Mouse (Mus musculus) megakaryocyte, embryonic 14.5 days (primary cell): ENCODE results near the gene Magi2. TPM values are rescaled to one million over a fixed set of nuclear protein-coding genes. Genes with fewer than 3 reads are reported as not detected.
"Not testable (repeated sequence)": the region's sequence is repeated elsewhere in the genome, so short reads cannot be mapped to it uniquely, and the experiment has no call there.

Experiments used
- H3K27me3 ChIP-seq: replicated peaks from 2 replicates; pipeline ENCODE3; 2012; ENCODE audit warnings: inconsistent platforms
- H3K36me3 ChIP-seq: replicated peaks from 2 replicates; pipeline ENCODE3; 2012; ENCODE audit warnings: low read length, inconsistent platforms, mixed read lengths
- H3K4me1 ChIP-seq: 2 replicates; pipeline ENCODE4 v1.6.1; 2012; ENCODE audit warnings: inconsistent platforms
- H3K4me3 ChIP-seq: replicated peaks from 2 replicates; pipeline ENCODE3; 2012; ENCODE audit warnings: moderate library complexity, mild to moderate bottlenecking, inconsistent platforms
- H3K9me3 ChIP-seq: 2 replicates; pipeline ENCODE4 v1.6.1; 2012; ENCODE audit warnings: inconsistent platforms
- FLI1 ChIP-seq: IDR thresholded peaks from 2 replicates; pipeline ENCODE4 v1.6.1; 2012; ENCODE audit warnings: low read length, inconsistent platforms, mixed read lengths
- GATA1 ChIP-seq: IDR thresholded peaks from 3 replicates; pipeline ENCODE4 v1.6.1; 2012; ENCODE audit warnings: mixed read lengths, low read length, inconsistent platforms, borderline replicate concordance
- polyA plus RNA-seq: library from polyadenylated mRNA; stranded (reverse); fragments of >175 nt; gene quantifications from 2 replicates; pipeline ENCODE4 v1.2.3, GENCODE M21; 2012; ENCODE audit warnings: low replicate concordance; ENCODE audit not compliant: insufficient read depth

Gene Magi2
- polyA plus RNA-seq, 1 experiment = 0.02 TPM

- Histone ChIP-seq H3K9me3 (peaks cover 7% of the 10 kb centered on the region; the same call in 1 of the 2 replicates), H3K27me3 (peaks cover 1% of the 10 kb centered on the region), H3K36me3 (no peaks in the 10 kb centered on the region), H3K4me1 (no peaks in the 10 kb centered on the region), H3K4me3 (no peak overlapping the region)
- TF ChIP-seq GATA1 (no peak), FLI1 (no peak)
Observed at GRCm38 (mm10) chr5:20720201-20720900, 1493.5 kb downstream of the Magi2 start.

- not testable (repeated sequence) for H3K4me3 ChIP-seq, H3K9me3 ChIP-seq, H3K4me1 ChIP-seq, H3K27me3 ChIP-seq, H3K36me3 ChIP-seq
Observed at GRCm38 (mm10) chr5:20723226-20723625, 1496.4 kb downstream of the Magi2 start.

- H3K36me3 ChIP-seq = no peaks in the 10 kb centered on the region
- no peak for TF ChIP-seq FLI1
- no peak for TF ChIP-seq GATA1
Observed at GRCm38 (mm10) chr5:20738795-20739194, 1512.0 kb downstream of the Magi2 start.

GRCm38 (mm10) chr5:20741193-20741592 lies 1514.4 kb downstream of the Magi2 start:
- H3K27me3 ChIP-seq = peaks cover 3% of the 10 kb centered on the region

More at GRCm38 (mm10) chr5:20738795-20739194, 1512.0 kb downstream of the Magi2 start:
- Histone ChIP-seq H3K27me3 (peaks cover 1% of the 10 kb centered on the region), H3K4me1 (no peaks in the 10 kb centered on the region), H3K9me3 (no peaks in the 10 kb centered on the region), H3K4me3 (peak overlapping the region; percentile 62)

GRCm38 (mm10) chr5:20741936-20742335 lies 1515.1 kb downstream of the Magi2 start:
- no peaks in the 10 kb centered on the region for H3K9me3 ChIP-seq
- no peak for TF ChIP-seq FLI1
- TF ChIP-seq GATA1 = no peak

More at GRCm38 (mm10) chr5:20741193-20741592, 1514.4 kb downstream of the Magi2 start:
- no peak overlapping the region for H3K4me3 ChIP-seq
- TF ChIP-seq GATA1 (no peak), FLI1 (no peak)
- H3K4me1 ChIP-seq = no peaks in the 10 kb centered on the region
- H3K36me3 ChIP-seq = no peaks in the 10 kb centered on the region
- no peaks in the 10 kb centered on the region for H3K9me3 ChIP-seq

GRCm38 (mm10) chr5:20748142-20748541 lies 1521.3 kb downstream of the Magi2 start:
- Histone ChIP-seq H3K4me3 (no peak overlapping the region), H3K36me3 (no peaks in the 10 kb centered on the region), H3K4me1 (peaks cover 18% of the 10 kb centered on the region), H3K27me3 (peaks cover 5% of the 10 kb centered on the region), H3K9me3 (0 out of 2 replicates have a peak, but pooled peaks cover 3% of the 10 kb centered on the region)
- no peak for TF ChIP-seq GATA1
- no peak for TF ChIP-seq FLI1

More at GRCm38 (mm10) chr5:20741936-20742335, 1515.1 kb downstream of the Magi2 start:
- no peak overlapping the region for H3K4me3 ChIP-seq
- peaks cover 3% of the 10 kb centered on the region for H3K27me3 ChIP-seq
- H3K36me3 ChIP-seq = no peaks in the 10 kb centered on the region
- no peaks in the 10 kb centered on the region for H3K4me1 ChIP-seq

- Histone ChIP-seq H3K4me1 (peaks cover 18% of the 10 kb centered on the region), H3K4me3 (no peak overlapping the region), H3K9me3 (0 out of 2 replicates have a peak, but pooled peaks cover 3% of the 10 kb centered on the region), H3K27me3 (peaks cover 5% of the 10 kb centered on the region), H3K36me3 (no peaks in the 10 kb centered on the region)
- TF ChIP-seq FLI1 (no peak), GATA1 (no peak)
Observed at GRCm38 (mm10) chr5:20748856-20749255, 1522.0 kb downstream of the Magi2 start.

GRCm38 (mm10) chr5:20749535-20749934 lies 1522.7 kb downstream of the Magi2 start:
- Histone ChIP-seq H3K4me3 (peak overlapping the region; percentile 29), H3K27me3 (peaks cover 4% of the 10 kb centered on the region), H3K9me3 (0 out of 2 replicates have a peak, but pooled peaks cover 3% of the 10 kb centered on the region), H3K36me3 (no peaks in the 10 kb centered on the region), H3K4me1 (peaks cover 18% of the 10 kb centered on the region)
- TF ChIP-seq GATA1 = no peak
- no peak for TF ChIP-seq FLI1

GRCm38 (mm10) chr5:20751000-20751399 lies 1524.2 kb downstream of the Magi2 start:
- Histone ChIP-seq H3K4me1 (peaks cover 18% of the 10 kb centered on the region), H3K4me3 (no peak overlapping the region), H3K36me3 (no peaks in the 10 kb centered on the region), H3K9me3 (0 out of 2 replicates have a peak, but pooled peaks cover 3% of the 10 kb centered on the region), H3K27me3 (peaks cover 4% of the 10 kb centered on the region)
- TF ChIP-seq GATA1 = no peak
- TF ChIP-seq FLI1 = no peak

- H3K9me3 ChIP-seq = 0 out of 2 replicates have a peak, but pooled peaks cover 3% of the 10 kb centered on the region
- H3K36me3 ChIP-seq = no peaks in the 10 kb centered on the region
- TF ChIP-seq FLI1 (no peak), GATA1 (no peak)
- H3K4me3 ChIP-seq = no peak overlapping the region
- H3K27me3 ChIP-seq = peaks cover 4% of the 10 kb centered on the region
- peaks cover 18% of the 10 kb centered on the region for H3K4me1 ChIP-seq
Observed at GRCm38 (mm10) chr5:20751696-20752095, 1524.9 kb downstream of the Magi2 start.

GRCm38 (mm10) chr5:20753096-20753495 lies 1526.3 kb downstream of the Magi2 start:
- Histone ChIP-seq H3K36me3 (peaks cover 4% of the 10 kb centered on the region), H3K4me3 (no peak overlapping the region)
- TF ChIP-seq FLI1 = no peak
- no peak for TF ChIP-seq GATA1

More at GRCm38 (mm10) chr5:20753096-20753495, 1526.3 kb downstream of the Magi2 start:
- no peaks in the 10 kb centered on the region for H3K27me3 ChIP-seq
- H3K4me1 ChIP-seq = peaks cover 18% of the 10 kb centered on the region
- no peaks in the 10 kb centered on the region for H3K9me3 ChIP-seq
